Mouse (Mus musculus): ENCODE measurements around the gene Mrto4.
A peak's percentile ranks its signal among the peaks of the same experiment; 100 is the strongest.

Mrto4 gene

DNA sequence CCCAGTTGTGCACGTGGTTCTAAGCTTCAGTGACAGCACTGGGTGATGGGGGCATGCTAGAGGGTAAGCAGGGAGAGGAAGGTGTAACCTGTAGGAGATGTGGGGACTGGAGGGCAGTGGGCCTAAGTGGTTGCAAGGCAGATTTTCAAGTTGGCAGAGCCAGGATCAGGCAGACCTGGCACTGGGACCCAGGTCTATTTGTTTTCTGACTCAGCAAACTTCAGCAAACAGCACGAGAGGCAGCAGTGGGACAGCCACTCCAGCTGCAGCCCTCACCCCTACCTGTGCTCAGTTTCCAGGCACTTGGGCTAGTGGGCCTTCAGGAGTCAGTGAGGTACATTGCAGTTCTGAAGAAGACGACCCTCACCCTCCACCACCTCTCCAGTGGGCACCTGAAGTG lies 4.8 kb upstream of the Mrto4 start:
- TF ChIP-seq NANOG (IDR thresholded peaks at IDR 0.05; ENCODE audit: borderline replicate concordance, low read length) = no peak
- no peak for TF ChIP-seq POU5F1 (IDR thresholded peaks at IDR 0.05; ENCODE audit: borderline replicate concordance, low read length)
- no peak for TF ChIP-seq CTCF (conservative IDR thresholded peaks at IDR 0.05; ENCODE audit: low read length)
- no peak overlapping the region for H3K4me3 ChIP-seq (replicated peaks; ENCODE audit: low read length)

DNA sequence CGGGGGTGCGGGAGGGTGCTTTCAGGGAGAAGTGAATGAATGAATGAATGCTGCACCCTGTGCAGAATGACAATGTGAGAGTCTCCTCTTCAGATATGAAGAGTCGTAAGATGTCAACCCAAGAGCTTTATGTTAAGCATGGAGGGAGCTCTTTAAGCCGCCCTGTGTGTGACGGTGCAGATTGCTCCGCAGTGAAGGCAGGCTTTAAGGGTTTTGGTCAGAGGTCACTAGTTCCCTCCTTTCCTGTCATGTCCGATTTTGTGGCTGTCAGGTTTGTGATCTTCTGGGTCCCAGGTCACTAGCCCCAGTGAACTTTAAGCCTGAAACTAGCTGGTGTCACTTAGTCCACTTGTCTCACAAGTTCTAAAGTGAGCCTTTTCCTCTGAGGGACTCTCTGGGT lies 456 bp upstream of the Mrto4 start:
- Histone ChIP-seq H3K27me3 (ENCODE audit: insufficient read depth, low read length) (no peaks in the 10 kb centered on the region), H3K36me3 (ENCODE audit: insufficient read depth, low read length) (peaks cover 74% of the 10 kb centered on the region)
- TF ChIP-seq POU5F1 (IDR thresholded peaks at IDR 0.05; ENCODE audit: borderline replicate concordance, low read length) (no peak), NANOG (IDR thresholded peaks at IDR 0.05; ENCODE audit: borderline replicate concordance, low read length) (no peak), CTCF (conservative IDR thresholded peaks at IDR 0.05; ENCODE audit: low read length) (no peak)

More for the DNA sequence above, 4.8 kb upstream of the Mrto4 start:
- Histone ChIP-seq H3K9me3 (ENCODE audit: low read length) (no peaks in the 10 kb centered on the region), H3K27me3 (ENCODE audit: insufficient read depth, low read length) (no peaks in the 10 kb centered on the region), H3K36me3 (ENCODE audit: insufficient read depth, low read length) (peaks cover 85% of the 10 kb centered on the region), H3K4me1 (replicated peaks; ENCODE audit: low read depth, low read length) (peaks cover 27% of the 10 kb centered on the region)

DNA sequence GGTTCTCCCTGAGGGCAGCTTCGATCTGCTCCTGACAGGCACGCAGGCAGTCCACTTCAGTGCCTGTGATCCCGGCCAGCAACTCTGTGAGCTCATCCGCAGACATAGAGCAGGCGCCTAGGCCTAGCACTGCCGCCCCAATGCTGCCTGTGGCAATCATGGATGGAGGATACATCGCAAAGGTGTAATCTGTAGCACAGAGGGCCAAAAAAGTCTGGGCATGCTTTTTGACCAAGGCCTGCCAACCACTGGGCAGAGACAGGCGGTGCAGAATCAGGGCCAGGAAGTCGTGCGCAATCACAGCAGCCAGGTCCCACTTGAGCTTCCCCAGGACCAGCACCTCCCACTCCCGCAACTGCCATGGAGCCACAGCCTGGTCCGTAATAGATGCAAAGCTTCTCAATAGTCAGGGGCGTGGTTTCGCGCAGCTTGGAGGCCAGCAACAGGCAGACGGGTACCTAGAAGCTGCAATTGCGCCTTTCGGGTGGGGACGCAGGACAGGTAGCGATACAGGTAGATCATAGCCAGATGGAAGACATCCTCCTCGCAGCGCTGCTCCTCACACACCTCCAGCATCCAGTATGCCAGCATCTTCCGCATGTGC lies 6.9 kb downstream of the Mrto4 start:
- H3K36me3 ChIP-seq (ENCODE audit: insufficient read depth, low read length) = peaks cover 43% of the 10 kb centered on the region
- no peak for TF ChIP-seq CTCF (conservative IDR thresholded peaks at IDR 0.05; ENCODE audit: low read length)
- no peak for TF ChIP-seq NANOG (IDR thresholded peaks at IDR 0.05; ENCODE audit: borderline replicate concordance, low read length)
- no peak for TF ChIP-seq POU5F1 (IDR thresholded peaks at IDR 0.05; ENCODE audit: borderline replicate concordance, low read length)
- peak overlapping the region; percentile 71 for H3K4me3 ChIP-seq (replicated peaks; ENCODE audit: low read length)
- H3K9me3 ChIP-seq (ENCODE audit: low read length) = no peaks in the 10 kb centered on the region
- H3K4me1 ChIP-seq (replicated peaks; ENCODE audit: low read depth, low read length) = peaks cover 49% of the 10 kb centered on the region
- peaks cover 23% of the 10 kb centered on the region for H3K27me3 ChIP-seq (ENCODE audit: insufficient read depth, low read length)

More for the DNA sequence above, 456 bp upstream of the Mrto4 start:
- peak overlapping the region; percentile 94 for H3K4me3 ChIP-seq (replicated peaks; ENCODE audit: low read length)
- H3K4me1 ChIP-seq (replicated peaks; ENCODE audit: low read depth, low read length) = peaks cover 65% of the 10 kb centered on the region
- no peaks in the 10 kb centered on the region for H3K9me3 ChIP-seq (ENCODE audit: low read length)

DNA sequence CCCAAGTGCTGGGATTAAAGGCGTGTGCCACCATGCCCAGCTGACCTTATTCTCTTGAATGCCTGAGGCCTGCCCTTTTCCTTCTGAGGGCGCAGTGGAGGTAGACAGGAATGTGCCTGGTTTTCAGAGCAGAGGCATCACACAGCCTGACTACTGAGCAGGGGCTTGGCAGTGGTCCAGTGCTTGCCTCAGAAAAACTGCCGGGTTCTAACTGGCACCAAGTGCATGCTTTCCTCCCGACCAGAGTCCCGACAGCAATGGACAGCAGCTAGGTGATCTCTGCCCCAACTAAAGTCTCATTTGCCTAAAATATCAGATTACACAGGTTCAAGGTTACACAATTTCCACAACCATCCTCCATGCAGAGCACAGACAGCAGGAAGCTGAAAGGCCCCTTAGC lies 8.7 kb downstream of the Mrto4 start:
- TF ChIP-seq NANOG (IDR thresholded peaks at IDR 0.05; ENCODE audit: borderline replicate concordance, low read length) = no peak
- TF ChIP-seq CTCF (conservative IDR thresholded peaks at IDR 0.05; ENCODE audit: low read length) = no peak
- TF ChIP-seq POU5F1 (IDR thresholded peaks at IDR 0.05; ENCODE audit: borderline replicate concordance, low read length) = no peak
- Histone ChIP-seq H3K4me1 (replicated peaks; ENCODE audit: low read depth, low read length) (peaks cover 32% of the 10 kb centered on the region), H3K27me3 (ENCODE audit: insufficient read depth, low read length) (peaks cover 30% of the 10 kb centered on the region), H3K4me3 (replicated peaks; ENCODE audit: low read length) (no peak overlapping the region), H3K9me3 (ENCODE audit: low read length) (no peaks in the 10 kb centered on the region), H3K36me3 (ENCODE audit: insufficient read depth, low read length) (peaks cover 25% of the 10 kb centered on the region)

DNA sequence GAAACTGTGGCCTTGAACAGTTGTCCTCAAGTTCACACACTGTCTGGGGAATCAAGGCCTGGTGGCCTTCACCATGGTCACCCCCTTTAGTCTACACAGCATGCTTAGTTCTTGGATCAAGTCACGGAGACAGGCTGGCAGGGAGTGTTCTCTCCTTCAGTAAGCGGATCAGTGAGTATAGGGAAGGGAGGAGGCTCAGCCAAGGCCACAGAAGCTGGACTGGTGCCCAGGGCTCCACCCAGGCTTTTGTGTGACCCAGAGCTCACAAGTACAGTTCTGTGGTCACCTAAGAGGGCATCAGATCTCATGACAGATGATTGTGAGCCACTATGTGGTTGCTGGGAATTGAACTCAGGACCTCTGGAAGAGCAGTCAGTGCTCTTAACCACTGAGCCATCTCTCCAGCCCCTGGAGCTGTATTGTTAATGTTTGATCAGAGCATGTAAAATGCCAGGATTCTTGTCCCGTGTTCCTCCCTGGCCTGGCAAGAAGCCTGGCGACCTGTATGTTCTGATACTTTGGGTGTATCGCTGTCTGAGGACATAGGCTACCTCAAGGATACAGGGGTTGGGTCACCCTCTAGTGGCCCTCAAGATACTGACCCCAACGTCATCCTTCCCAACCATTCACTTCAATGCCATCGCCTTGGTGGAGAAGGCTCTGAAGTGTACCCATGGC lies 10.7 kb downstream of the Mrto4 start:
- Histone ChIP-seq H3K4me1 (replicated peaks; ENCODE audit: low read depth, low read length) (peaks cover 36% of the 10 kb centered on the region), H3K4me3 (replicated peaks; ENCODE audit: low read length) (no peak overlapping the region), H3K9me3 (ENCODE audit: low read length) (no peaks in the 10 kb centered on the region), H3K27me3 (ENCODE audit: insufficient read depth, low read length) (peaks cover 40% of the 10 kb centered on the region), H3K36me3 (ENCODE audit: insufficient read depth, low read length) (peaks cover 4% of the 10 kb centered on the region)
- TF ChIP-seq POU5F1 (IDR thresholded peaks at IDR 0.05; ENCODE audit: borderline replicate concordance, low read length) (no peak), CTCF (conservative IDR thresholded peaks at IDR 0.05; ENCODE audit: low read length) (no peak), NANOG (IDR thresholded peaks at IDR 0.05; ENCODE audit: borderline replicate concordance, low read length) (no peak)

DNA sequence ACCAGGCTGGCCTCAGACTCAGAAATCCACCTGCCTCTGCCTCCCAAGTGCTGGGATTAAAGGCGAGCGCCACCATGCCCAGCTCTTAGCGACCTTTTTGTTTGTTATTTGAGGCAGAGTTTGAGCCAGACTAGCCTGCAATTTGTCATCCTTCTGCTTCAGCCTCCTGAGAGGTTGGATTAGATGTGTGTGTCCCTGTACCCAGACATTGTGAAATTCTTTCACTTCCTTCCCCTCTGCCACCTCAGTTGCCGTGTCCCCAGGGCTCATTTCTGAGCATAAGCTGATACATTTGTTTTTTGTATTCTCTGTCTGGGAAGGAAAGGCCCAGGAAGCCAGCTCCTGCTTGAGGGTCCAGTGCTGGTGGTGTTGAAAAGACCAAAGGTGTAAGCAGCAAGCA lies 11.5 kb downstream of the Mrto4 start:
- peaks cover 40% of the 10 kb centered on the region for H3K27me3 ChIP-seq (ENCODE audit: insufficient read depth, low read length)
- no peak for TF ChIP-seq POU5F1 (IDR thresholded peaks at IDR 0.05; ENCODE audit: borderline replicate concordance, low read length)
- no peak for TF ChIP-seq NANOG (IDR thresholded peaks at IDR 0.05; ENCODE audit: borderline replicate concordance, low read length)
- TF ChIP-seq CTCF (conservative IDR thresholded peaks at IDR 0.05; ENCODE audit: low read length) = no peak
- no peaks in the 10 kb centered on the region for H3K36me3 ChIP-seq (ENCODE audit: insufficient read depth, low read length)
- no peak overlapping the region for H3K4me3 ChIP-seq (replicated peaks; ENCODE audit: low read length)
- peaks cover 33% of the 10 kb centered on the region for H3K4me1 ChIP-seq (replicated peaks; ENCODE audit: low read depth, low read length)
- H3K9me3 ChIP-seq (ENCODE audit: low read length) = no peaks in the 10 kb centered on the region

DNA sequence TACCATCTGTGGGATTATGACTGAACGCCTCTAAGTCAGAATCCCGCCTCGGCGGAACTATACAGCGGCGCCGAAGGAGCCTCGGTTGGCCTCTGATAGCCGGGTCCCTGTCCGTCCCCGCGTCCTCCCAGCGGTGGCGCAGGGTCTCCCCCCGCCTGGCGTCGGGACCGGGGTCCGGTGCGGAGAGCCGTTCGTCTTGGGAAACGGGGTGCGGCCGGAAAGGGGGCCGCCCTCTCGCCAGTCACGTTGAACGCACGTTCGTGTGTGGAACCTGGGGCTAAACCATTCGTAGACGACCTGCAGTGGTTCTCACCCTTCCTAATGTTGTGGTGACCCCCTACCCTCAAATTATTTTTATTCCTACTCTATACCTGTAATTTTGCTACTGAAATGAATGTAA lies 14.2 kb downstream of the Mrto4 start:
- Histone ChIP-seq H3K27me3 (ENCODE audit: insufficient read depth, low read length) (peaks cover 35% of the 10 kb centered on the region), H3K9me3 (ENCODE audit: low read length) (no peaks in the 10 kb centered on the region), H3K4me3 (replicated peaks; ENCODE audit: low read length) (peak overlapping the region; percentile 68), H3K4me1 (replicated peaks; ENCODE audit: low read depth, low read length) (peaks cover 42% of the 10 kb centered on the region), H3K36me3 (ENCODE audit: insufficient read depth, low read length) (no peaks in the 10 kb centered on the region)
- TF ChIP-seq NANOG (IDR thresholded peaks at IDR 0.05; ENCODE audit: borderline replicate concordance, low read length) (no peak), POU5F1 (IDR thresholded peaks at IDR 0.05; ENCODE audit: borderline replicate concordance, low read length) (no peak), CTCF (conservative IDR thresholded peaks at IDR 0.05; ENCODE audit: low read length) (no peak)

DNA sequence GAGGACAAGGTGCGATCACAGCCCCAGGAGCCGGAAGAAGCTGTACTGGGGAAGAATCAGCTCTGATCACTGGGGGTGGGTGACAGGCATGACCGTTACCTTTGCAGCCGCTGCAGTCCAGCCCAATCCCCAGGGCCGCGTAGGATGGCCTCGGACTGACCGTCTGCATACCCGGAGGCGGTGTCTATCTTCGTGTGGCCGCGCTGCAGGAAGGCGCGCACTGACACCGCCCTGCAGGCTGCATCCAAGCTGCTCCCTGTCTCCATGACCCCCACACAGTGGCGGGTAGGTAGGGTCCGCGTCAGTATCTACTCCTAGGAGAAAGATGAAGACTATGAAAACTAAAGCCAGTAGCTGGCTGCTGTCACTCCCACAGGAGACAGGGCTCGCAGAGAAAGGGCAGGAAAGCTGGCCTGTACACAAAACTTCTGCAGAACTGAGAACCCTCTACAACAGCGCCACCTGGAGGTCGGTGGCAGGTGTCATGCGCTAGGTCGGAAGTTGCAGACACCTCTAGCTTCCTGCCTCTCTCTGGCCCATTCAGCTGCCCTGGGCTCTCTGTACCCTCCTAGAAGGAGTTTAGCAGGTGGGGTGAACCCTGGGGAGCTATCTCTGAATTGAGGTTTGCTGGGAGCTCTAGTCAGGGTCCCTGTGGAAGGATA lies 15.4 kb downstream of the Mrto4 start:
- Histone ChIP-seq H3K9me3 (ENCODE audit: low read length) (no peaks in the 10 kb centered on the region), H3K4me3 (replicated peaks; ENCODE audit: low read length) (peak overlapping the region; percentile 71), H3K36me3 (ENCODE audit: insufficient read depth, low read length) (no peaks in the 10 kb centered on the region), H3K4me1 (replicated peaks; ENCODE audit: low read depth, low read length) (peaks cover 42% of the 10 kb centered on the region), H3K27me3 (ENCODE audit: insufficient read depth, low read length) (peaks cover 38% of the 10 kb centered on the region)
- TF ChIP-seq CTCF (conservative IDR thresholded peaks at IDR 0.05; ENCODE audit: low read length) (peak; percentile 76), NANOG (IDR thresholded peaks at IDR 0.05; ENCODE audit: borderline replicate concordance, low read length) (no peak)

All from E14TG2a.4 (cell line).